Mouse (Mus musculus): Measurements from ENCODE around the gene Wfikkn2.
A peak's percentile ranks its signal among the peaks of the same experiment; 100 is the strongest.

Wfikkn2 gene

GRCm38 (mm10) chr11:94261585-94262370, 16.0 kb upstream of the Wfikkn2 start:
- DNase-seq = no peak

- DNase-seq = no peak
Measured at GRCm38 (mm10) chr11:94259814-94260213, 14.0 kb upstream of the Wfikkn2 start.

DNA sequence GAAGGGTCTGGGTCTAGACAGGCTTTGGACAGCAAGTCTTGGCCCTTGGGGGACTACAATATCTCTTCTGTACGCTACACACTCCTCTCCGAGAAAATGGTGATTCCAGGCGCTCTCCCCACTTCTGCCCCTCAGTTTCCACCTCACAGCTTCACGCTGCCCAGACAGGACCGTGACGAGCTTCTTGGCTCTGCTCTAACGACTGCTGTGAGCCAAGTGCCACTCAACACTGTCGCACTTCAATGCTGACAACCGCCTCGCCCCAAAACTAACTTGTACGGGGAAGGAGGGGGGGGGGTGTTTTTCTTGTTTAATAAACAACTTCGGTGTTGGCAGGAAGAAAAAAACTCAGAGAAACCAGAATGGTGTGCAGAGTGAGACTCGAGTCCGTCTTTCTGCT, 12.2 kb upstream of the Wfikkn2 start:
- no peak for DNase-seq

DNA sequence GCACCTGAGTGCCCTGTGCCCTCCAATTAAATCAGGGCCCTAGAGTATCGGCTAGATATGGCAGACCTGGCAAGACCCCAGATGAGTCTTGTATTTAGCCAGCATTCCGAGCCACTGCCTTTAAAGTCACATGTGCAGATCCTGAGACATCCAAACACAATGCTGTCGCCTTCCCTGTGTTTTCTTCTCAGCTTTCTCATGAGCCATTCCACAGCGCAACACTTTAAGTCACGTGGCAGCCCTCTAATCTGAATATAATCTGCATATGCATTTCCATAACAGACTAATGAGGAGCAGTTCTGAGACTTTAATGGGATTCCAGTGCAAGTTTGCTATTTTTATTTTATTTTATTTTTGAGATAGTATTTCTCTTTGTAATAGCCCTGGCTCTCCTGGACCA, 9.9 kb upstream of the Wfikkn2 start:
- DNase-seq = no peak

DNA sequence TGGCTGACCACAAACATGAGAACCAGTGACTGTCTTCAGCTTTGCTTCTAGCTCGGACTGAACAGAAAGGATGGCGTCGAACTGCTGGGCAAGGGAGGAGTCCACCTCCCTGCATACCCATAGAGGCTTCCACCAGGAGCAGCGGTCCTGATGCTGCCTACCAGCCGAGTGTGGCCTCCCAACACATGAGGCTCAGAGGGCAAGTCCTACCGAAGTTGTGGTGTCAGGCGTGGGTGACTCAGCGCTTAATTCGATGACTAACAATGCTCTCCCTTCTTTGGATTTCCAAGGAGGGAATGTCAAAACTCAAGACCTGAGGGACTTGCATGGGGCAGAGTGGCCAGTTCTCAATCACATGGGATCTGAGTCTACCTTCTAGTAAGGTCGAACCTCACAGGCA, 7.9 kb upstream of the Wfikkn2 start:
- DNase-seq = no peak

GRCm38 (mm10) chr11:94253156-94253555, 7.4 kb upstream of the Wfikkn2 start:
- no peak for DNase-seq

GRCm38 (mm10) chr11:94246789-94247061, 920 bp upstream of the Wfikkn2 start:
- DNase-seq = no peak

GRCm38 (mm10) chr11:94244385-94244784, 1.4 kb downstream of the Wfikkn2 start:
- no peak for DNase-seq

GRCm38 (mm10) chr11:94243422-94244180, 2.2 kb downstream of the Wfikkn2 start:
- no peak for DNase-seq

- peak; percentile 74 for DNase-seq
Measured at GRCm38 (mm10) chr11:94242760-94243421, 2.9 kb downstream of the Wfikkn2 start.

DNA sequence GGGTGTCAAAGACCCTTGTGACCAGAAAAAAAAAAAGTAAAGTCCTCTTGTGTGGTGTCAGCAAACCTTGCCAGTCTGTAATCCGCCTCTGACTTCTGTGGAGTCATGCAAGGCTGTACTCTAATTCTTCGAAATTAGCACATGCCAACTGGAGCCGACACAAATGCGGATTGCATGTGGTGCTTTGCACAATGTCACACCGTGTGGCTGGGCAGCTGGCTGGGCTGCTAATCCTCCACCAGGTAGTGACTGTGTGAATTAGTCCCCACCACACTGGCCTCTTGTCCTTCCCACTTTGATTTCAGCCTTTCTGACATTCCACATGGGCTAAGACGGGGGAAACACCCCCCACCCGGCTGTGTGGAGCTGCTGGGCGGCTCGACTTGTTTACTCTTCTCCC, 6.1 kb downstream of the Wfikkn2 start:
- no peak for DNase-seq

DNA sequence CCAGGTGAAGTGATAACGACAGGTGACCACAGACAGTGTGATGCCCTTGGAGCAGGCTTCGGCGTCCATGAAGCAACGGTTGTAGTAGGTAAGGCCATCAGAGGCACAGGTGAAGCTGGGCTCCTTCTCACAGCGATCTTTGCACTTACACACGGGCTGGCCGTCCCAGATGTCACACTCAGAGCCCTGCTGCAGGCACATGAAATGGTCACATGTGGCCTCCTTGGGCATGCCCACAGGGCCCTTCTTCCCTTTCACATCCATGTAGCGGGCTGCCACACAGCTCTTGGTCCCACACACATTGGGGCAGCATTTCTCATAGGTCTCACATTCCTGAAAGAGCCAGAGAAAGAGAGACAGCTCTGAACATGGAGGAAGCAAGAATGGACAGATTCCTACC, 7.0 kb downstream of the Wfikkn2 start:
- no peak for DNase-seq

DNA sequence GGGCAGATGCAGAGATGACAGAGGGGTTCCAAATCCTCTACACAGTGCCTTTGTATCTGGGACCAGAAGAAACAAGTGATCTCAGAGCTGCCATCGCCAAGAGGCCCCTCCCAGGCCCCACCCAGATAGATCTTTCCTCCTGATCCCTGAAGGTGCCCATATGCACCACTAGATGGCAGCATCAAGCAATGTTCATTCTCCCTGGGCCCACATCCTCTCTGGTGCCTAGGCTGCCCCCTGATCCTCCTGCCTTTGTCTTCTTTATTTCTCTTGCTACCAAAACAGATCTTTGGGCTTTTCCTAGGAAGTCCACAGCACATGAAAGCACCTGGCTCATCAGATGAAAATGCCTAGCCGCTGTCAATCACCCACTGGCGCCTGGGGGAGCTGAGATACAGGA, 9.7 kb downstream of the Wfikkn2 start:
- DNase-seq = peak; percentile 89

GRCm38 (mm10) chr11:94234857-94235256, 10.9 kb downstream of the Wfikkn2 start:
- no peak for DNase-seq

DNA sequence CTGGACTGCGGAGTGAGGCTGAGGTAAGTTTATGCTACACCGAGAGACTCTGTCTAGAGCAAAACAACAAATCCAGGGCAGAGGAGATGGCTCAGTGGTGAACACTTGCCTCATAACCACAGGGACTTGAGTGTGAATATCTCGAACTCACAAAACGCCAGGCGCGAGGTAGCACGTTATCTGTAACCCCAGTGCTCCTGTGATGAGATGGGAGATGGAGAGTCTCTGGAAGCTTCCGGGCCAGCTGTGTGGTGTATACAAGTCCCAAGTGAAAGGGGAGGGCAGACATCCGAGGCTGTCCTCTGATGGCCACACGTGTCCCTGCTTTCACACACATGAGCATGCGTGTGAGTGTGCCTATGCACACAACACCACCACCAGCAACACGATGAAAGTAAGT, 11.4 kb downstream of the Wfikkn2 start:
- no peak for DNase-seq

DNA sequence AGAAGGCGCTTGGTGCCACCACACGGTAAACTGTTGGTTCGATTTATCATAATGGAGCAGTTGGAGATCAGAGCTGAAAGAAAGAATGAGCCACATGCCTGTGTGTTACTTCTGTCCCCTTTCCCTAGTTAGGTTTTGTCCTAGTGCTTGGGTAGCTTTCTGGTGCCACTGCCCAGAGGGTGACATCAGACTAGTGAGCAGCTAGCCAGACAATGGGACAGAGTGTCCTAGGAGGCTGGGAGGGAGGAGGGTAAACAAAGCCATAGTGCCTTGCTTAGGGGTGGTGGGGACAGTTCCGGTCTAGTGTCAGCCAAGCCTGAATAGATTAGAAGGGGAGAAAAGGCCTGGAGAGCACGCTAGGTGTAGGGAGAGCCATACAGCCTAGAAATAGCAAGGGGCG, 12.4 kb downstream of the Wfikkn2 start:
- DNase-seq = no peak

DNA sequence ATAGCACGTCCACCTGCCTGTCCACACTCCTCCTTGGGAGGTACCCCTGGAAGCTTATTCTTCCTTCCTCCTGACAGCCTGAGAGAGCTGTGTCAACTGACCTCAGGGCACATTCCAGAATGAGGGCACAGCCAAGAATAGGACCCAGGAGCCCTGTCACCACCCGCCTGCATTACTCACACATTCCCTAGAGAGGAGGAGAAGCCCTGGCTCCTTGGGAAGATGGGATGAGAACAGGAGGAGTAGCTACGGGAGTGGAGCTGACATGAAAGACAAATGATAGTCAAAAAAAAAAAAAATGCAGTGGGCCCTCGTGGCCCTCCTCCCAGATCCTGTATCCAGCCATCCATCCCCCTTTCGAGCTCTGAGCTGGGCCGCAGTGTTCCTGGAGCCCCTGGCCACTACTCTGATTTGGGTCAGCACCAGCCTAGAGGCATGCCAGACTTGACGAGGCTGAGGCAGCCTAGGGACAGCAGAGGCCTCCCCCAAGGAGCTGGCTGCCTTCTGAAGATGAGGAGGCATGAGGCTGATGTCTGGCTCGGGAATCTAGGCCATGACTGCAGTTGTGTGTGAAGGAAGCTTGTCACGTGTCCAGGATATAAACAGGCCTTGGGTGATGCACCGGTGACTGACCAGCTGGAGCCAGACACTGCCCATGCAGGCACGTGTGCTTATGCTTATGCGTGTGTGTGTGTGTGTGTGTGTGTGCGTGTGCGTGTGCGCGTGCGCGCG, 13.8 kb downstream of the Wfikkn2 start:
- no peak for DNase-seq

GRCm38 (mm10) chr11:94230244-94230643, 15.6 kb downstream of the Wfikkn2 start:
- no peak for DNase-seq

- no peak for DNase-seq
Measured at GRCm38 (mm10) chr11:94229207-94229960, 16.4 kb downstream of the Wfikkn2 start.

- DNase-seq = no peak
Measured at GRCm38 (mm10) chr11:94228416-94228815, 17.4 kb downstream of the Wfikkn2 start.

- DNase-seq = peak; percentile 78
Measured at GRCm38 (mm10) chr11:94225985-94226384, 19.8 kb downstream of the Wfikkn2 start.

GRCm38 (mm10) chr11:94223531-94223930, 22.3 kb downstream of the Wfikkn2 start:
- DNase-seq = no peak

GRCm38 (mm10) chr11:94221257-94221656, 24.5 kb downstream of the Wfikkn2 start:
- DNase-seq = no peak

Measured in embryo, embryonic 11 days (tissue).